Mouse (Mus musculus): Measurements from ENCODE around the gene Tmem263. TPM values are rescaled to one million over a fixed set of nuclear protein-coding genes. Genes with fewer than 3 reads are reported as not detected.

Tmem263 gene
- polyA plus RNA-seq (2012; fragmentation: generic; extraction: Trizol) = 11.0 TPM
- long read RNA-seq, experiment 1, transcript Tmem263-201 (3 exons, 3,616 nt) = major isoform, 28 of 168 reads
- long read RNA-seq, experiment 1, partial matches to known transcripts = 3 of 168 reads
- long read RNA-seq, experiment 1, other reads (novel, unspliced or antisense) = 137 of 168 reads
- long read RNA-seq, experiment 2, transcript Tmem263-201 (3 exons, 3,616 nt) = major isoform, 276 of 297 reads
- long read RNA-seq, experiment 2, partial matches to known transcripts = 6 of 297 reads
- long read RNA-seq, experiment 2, other reads (novel, unspliced or antisense) = 15 of 297 reads

GRCm38 (mm10) chr10:85102247-85103084 lies at the start of gene Tmem263, which contains the start of gene Fhl4:
Tmem263 (plus strand) TSS chr10:85102627.
Fhl4 (minus strand) TSS chr10:85102495.
- Histone ChIP-seq H3K79me3 (ENCODE audit: low read depth) (peaks cover 28% of the 10 kb centered on the region), H3K4me3 (ENCODE audit: insufficient read depth, poor library complexity, severe bottlenecking) (peak within 1 kb of the TSS; percentile 84), H3K27me3 (ENCODE audit: control insufficient read depth, insufficient read depth, insufficient read length) (no peaks in the 10 kb centered on the region), H3K79me2 (ENCODE audit: control insufficient read depth, insufficient read depth) (peaks cover 49% of the 10 kb centered on the region), H3ac (ENCODE audit: control insufficient read depth, insufficient read length, low read depth) (peak within 1 kb of the TSS; percentile 90), H3K36me3 (ENCODE audit: control insufficient read depth, insufficient read depth) (no peaks in the 10 kb centered on the region)
- TF ChIP-seq MYOG (IDR thresholded peaks at IDR 0.05; ENCODE audit: control insufficient read depth, extremely low read depth, insufficient read length) (no peak), USF1 (IDR thresholded peaks at IDR 0.05; ENCODE audit: low read depth) (no peak), CEBPB (IDR thresholded peaks at IDR 0.05; ENCODE audit: low read depth) (no peak), FOSL1 (IDR thresholded peaks at IDR 0.05; ENCODE audit: insufficient read depth, low read length, poor library complexity, severe bottlenecking) (no peak), CTCF (IDR thresholded peaks at IDR 0.05; ENCODE audit: control insufficient read depth, insufficient read depth, insufficient read length) (no peak), MAX (IDR thresholded peaks at IDR 0.05) (peak; percentile 61)

GRCm38 (mm10) chr10:85054876-85055275 lies 47.6 kb upstream of the Tmem263 start:
- Histone ChIP-seq H3ac (ENCODE audit: control insufficient read depth, insufficient read length, low read depth) (no peak overlapping the region), H3K27me3 (ENCODE audit: control insufficient read depth, insufficient read depth, insufficient read length) (no peaks in the 10 kb centered on the region), H3K79me3 (ENCODE audit: low read depth) (no peaks in the 10 kb centered on the region), H3K36me3 (ENCODE audit: control insufficient read depth, insufficient read depth) (no peaks in the 10 kb centered on the region), H3K79me2 (ENCODE audit: control insufficient read depth, insufficient read depth) (no peaks in the 10 kb centered on the region), H3K4me3 (ENCODE audit: insufficient read depth, poor library complexity, severe bottlenecking) (no peak overlapping the region)
- TF ChIP-seq CEBPB (IDR thresholded peaks at IDR 0.05; ENCODE audit: low read depth) = no peak
- no peak for TF ChIP-seq MYOG (IDR thresholded peaks at IDR 0.05; ENCODE audit: control insufficient read depth, extremely low read depth, insufficient read length)
- no peak for TF ChIP-seq MYOD1 (IDR thresholded peaks at IDR 0.05; ENCODE audit: control insufficient read depth, insufficient read length, low read depth)
- no peak for TF ChIP-seq MAX (IDR thresholded peaks at IDR 0.05)
- TF ChIP-seq FOSL1 (IDR thresholded peaks at IDR 0.05; ENCODE audit: insufficient read depth, low read length, poor library complexity, severe bottlenecking) = no peak
- TF ChIP-seq USF1 (IDR thresholded peaks at IDR 0.05; ENCODE audit: low read depth) = no peak
- TF ChIP-seq CTCF (IDR thresholded peaks at IDR 0.05; ENCODE audit: control insufficient read depth, insufficient read depth, insufficient read length) = no peak

GRCm38 (mm10) chr10:85071605-85072152 lies 30.7 kb upstream of the Tmem263 start:
- Histone ChIP-seq H3K36me3 (ENCODE audit: control insufficient read depth, insufficient read depth) (no peaks in the 10 kb centered on the region), H3ac (ENCODE audit: control insufficient read depth, insufficient read length, low read depth) (no peak overlapping the region), H3K79me2 (ENCODE audit: control insufficient read depth, insufficient read depth) (no peaks in the 10 kb centered on the region), H3K79me3 (ENCODE audit: low read depth) (no peaks in the 10 kb centered on the region), H3K27me3 (ENCODE audit: control insufficient read depth, insufficient read depth, insufficient read length) (no peaks in the 10 kb centered on the region), H3K4me3 (ENCODE audit: insufficient read depth, poor library complexity, severe bottlenecking) (no peak overlapping the region)
- TF ChIP-seq FOSL1 (IDR thresholded peaks at IDR 0.05; ENCODE audit: insufficient read depth, low read length, poor library complexity, severe bottlenecking) (no peak), MYOG (IDR thresholded peaks at IDR 0.05; ENCODE audit: control insufficient read depth, extremely low read depth, insufficient read length) (no peak), MAX (IDR thresholded peaks at IDR 0.05) (no peak), CTCF (IDR thresholded peaks at IDR 0.05; ENCODE audit: control insufficient read depth, insufficient read depth, insufficient read length) (no peak), MYOD1 (IDR thresholded peaks at IDR 0.05; ENCODE audit: control insufficient read depth, insufficient read length, low read depth) (no peak), USF1 (IDR thresholded peaks at IDR 0.05; ENCODE audit: low read depth) (no peak)

GRCm38 (mm10) chr10:85101841-85102240 lies 586 bp upstream of the Tmem263 start:
- TF ChIP-seq MYOG (IDR thresholded peaks at IDR 0.05; ENCODE audit: control insufficient read depth, extremely low read depth, insufficient read length) (no peak), FOSL1 (IDR thresholded peaks at IDR 0.05; ENCODE audit: insufficient read depth, low read length, poor library complexity, severe bottlenecking) (no peak), USF1 (IDR thresholded peaks at IDR 0.05; ENCODE audit: low read depth) (no peak), CEBPB (IDR thresholded peaks at IDR 0.05; ENCODE audit: low read depth) (no peak), MYOD1 (IDR thresholded peaks at IDR 0.05; ENCODE audit: control insufficient read depth, insufficient read length, low read depth) (no peak), CTCF (IDR thresholded peaks at IDR 0.05; ENCODE audit: control insufficient read depth, insufficient read depth, insufficient read length) (no peak), MAX (IDR thresholded peaks at IDR 0.05) (no peak)
- peak overlapping the region; percentile 84 for H3K4me3 ChIP-seq (ENCODE audit: insufficient read depth, poor library complexity, severe bottlenecking)
- peaks cover 25% of the 10 kb centered on the region for H3K79me3 ChIP-seq (ENCODE audit: low read depth)
- no peaks in the 10 kb centered on the region for H3K27me3 ChIP-seq (ENCODE audit: control insufficient read depth, insufficient read depth, insufficient read length)
- no peaks in the 10 kb centered on the region for H3K36me3 ChIP-seq (ENCODE audit: control insufficient read depth, insufficient read depth)
- peaks cover 42% of the 10 kb centered on the region for H3K79me2 ChIP-seq (ENCODE audit: control insufficient read depth, insufficient read depth)
- peak overlapping the region; percentile 90 for H3ac ChIP-seq (ENCODE audit: control insufficient read depth, insufficient read length, low read depth)

- peak overlapping the region; percentile 82 for H3ac ChIP-seq (ENCODE audit: control insufficient read depth, insufficient read length, low read depth)
- H3K79me3 ChIP-seq (ENCODE audit: low read depth) = peaks cover 33% of the 10 kb centered on the region
- H3K36me3 ChIP-seq (ENCODE audit: control insufficient read depth, insufficient read depth) = no peaks in the 10 kb centered on the region
- H3K27me3 ChIP-seq (ENCODE audit: control insufficient read depth, insufficient read depth, insufficient read length) = no peaks in the 10 kb centered on the region
- peak overlapping the region; percentile 84 for H3K4me3 ChIP-seq (ENCODE audit: insufficient read depth, poor library complexity, severe bottlenecking)
- TF ChIP-seq CEBPB (IDR thresholded peaks at IDR 0.05; ENCODE audit: low read depth) = no peak
- TF ChIP-seq MYOD1 (IDR thresholded peaks at IDR 0.05; ENCODE audit: control insufficient read depth, insufficient read length, low read depth) = no peak
- TF ChIP-seq USF1 (IDR thresholded peaks at IDR 0.05; ENCODE audit: low read depth) = no peak
- no peak for TF ChIP-seq CTCF (IDR thresholded peaks at IDR 0.05; ENCODE audit: control insufficient read depth, insufficient read depth, insufficient read length)
- peaks cover 57% of the 10 kb centered on the region for H3K79me2 ChIP-seq (ENCODE audit: control insufficient read depth, insufficient read depth)
Observed at GRCm38 (mm10) chr10:85103085-85103885, 858 bp downstream of the Tmem263 start.

All from C2C12 (cell line).